Mouse (Mus musculus): ENCODE measurements around the gene Apeh.

Apeh gene

DNA sequence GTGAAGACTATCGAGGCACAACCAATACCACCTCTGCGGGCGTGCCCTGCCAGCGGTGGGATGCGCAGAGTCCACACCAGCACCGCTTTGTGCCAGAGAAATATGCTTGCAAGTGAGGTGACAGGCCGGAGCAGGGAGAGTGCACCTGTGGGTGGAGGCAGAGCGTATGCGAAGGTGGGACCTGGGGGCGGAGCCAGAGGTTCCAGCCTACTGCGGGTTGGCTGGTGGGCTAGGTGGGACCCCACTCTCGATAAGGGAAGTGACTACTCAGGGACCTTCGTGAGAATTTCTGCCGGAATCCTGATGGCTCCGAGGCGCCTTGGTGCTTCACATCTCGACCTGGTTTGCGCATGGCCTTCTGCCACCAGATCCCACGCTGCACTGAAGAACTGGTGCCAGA lies 11.9 kb downstream of the Apeh start:
- DNase-seq (ENCODE audit: low spot score in 2 of 2): no peak

GRCm38 (mm10) chr9:108080168-108080567 lies 14.2 kb downstream of the Apeh start, which contains the start of gene Mst1:
Gene Mst1 (plus strand): TSS chr9:108080436.
- no peak for DNase-seq (ENCODE audit: low spot score in 2 of 2)

DNA sequence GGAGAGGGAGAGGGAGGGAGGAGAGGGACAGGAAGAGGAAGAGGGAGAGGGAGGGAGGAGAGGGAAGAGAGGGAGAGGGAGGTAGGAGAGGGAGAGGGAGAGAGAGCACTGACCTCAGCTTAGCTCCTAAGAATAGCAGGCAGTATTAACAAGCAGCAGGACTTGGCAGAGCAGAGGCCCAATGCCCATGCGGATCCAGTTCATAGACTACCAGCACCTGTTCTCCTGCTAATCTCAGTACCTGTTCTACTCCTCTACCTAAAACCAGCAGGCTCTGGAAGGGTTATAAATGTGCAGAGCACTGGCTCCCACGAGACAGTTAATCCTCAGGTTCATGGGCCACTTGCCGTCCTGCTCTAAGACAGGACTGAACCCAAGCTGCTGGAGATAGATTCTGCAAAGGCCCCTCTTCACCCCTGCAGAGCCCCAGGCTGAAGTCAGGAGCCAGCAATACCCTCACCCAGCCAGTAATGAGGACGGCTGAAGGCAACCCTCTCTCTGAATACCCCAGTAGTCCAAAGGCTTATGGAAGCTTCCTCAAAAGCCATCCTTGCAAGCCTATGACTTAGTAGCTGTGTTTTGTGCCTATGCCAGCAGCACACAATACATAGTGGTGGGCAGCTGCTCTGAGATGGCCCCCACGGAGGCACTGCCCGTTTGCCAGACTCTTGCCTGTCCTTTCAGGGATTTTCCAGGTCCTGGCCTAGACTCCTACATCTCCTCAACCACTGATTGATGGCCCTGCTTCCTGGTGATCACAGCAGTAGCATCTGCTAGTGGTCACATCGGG lies 21.1 kb downstream of the Apeh start:
- DNase-seq (ENCODE audit: low spot score in 2 of 2): no peak

- no peak for DNase-seq (ENCODE audit: low spot score in 2 of 2)
Measured at GRCm38 (mm10) chr9:108072481-108072924, 21.9 kb downstream of the Apeh start.

DNA sequence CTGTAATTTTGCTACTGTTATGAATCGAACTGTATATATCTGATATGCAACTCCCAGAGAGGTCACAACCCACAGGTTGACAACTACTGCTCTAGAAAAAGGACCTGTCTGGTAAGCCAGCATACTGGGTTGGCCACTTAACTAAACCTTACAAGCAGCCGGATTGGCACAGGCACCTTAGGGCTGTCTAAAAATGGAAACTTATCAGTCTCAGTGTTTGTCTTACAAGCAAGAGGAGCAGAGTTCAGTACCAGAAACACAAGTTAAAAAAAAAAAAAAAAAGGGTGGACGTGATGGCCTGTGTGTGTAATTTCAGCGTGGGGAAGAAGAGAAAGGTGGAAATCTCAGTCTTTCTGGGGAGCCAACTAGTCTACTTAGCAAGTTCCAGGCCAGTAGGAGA lies 22.6 kb downstream of the Apeh start:
- no peak for DNase-seq (ENCODE audit: low spot score in 2 of 2)

GRCm38 (mm10) chr9:108069529-108069928 lies 24.9 kb downstream of the Apeh start:
- no peak for DNase-seq (ENCODE audit: low spot score in 2 of 2)

DNA sequence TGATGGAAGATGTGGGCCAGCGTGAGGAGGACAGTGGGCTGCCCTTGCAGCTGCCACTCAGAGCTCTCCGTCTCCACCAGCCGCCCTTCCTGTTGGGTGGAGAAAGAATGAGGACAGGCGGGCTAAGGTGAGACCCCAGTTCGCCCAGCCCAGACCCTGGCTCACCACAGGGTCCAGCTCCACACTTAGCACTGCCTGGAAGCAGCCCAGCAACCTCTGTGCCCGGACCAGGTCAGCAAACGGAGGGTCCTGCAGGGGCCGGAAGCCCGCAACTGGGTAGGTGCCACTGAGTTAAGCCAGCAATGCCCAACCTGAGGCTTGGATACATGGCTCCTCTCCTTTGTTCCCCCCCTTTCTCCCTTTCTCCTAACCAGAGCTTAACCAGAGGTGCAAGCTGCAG lies 25.4 kb downstream of the Apeh start:
- no peak for DNase-seq (ENCODE audit: low spot score in 2 of 2)

- DNase-seq (ENCODE audit: low spot score in 2 of 2): peak; percentile 71 to 78
Measured at GRCm38 (mm10) chr9:108067900-108068299, 26.5 kb downstream of the Apeh start.

DNA sequence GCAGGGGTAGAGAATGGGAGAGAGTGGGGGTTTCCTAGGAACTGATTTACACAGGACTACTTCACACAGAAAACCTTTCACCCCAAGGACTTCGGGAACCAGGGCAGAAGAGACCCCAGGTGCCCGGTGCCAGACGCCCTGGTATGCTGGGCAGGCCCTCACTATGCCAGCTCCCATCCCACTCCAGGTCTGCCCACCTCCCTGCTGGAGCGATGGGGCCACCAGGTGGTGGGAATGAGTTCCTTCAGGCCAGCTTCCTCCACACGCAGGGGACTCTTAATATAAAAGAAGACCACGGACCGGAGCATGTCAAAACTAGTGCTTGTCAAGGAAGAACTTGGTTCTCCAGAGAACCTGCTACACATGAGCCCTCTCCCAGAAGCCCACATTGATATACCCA lies 27.2 kb downstream of the Apeh start:
- DNase-seq (ENCODE audit: low spot score in 2 of 2): no peak

GRCm38 (mm10) chr9:108065491-108066011 lies 28.9 kb downstream of the Apeh start:
- peak in 1 of 2 experiments; percentile 48 for DNase-seq (ENCODE audit: low spot score in 2 of 2)

GRCm38 (mm10) chr9:108063361-108063760 lies 31.0 kb downstream of the Apeh start:
- DNase-seq (ENCODE audit: low spot score in 2 of 2): no peak

GRCm38 (mm10) chr9:108062142-108062541 lies 32.3 kb downstream of the Apeh start:
- DNase-seq (ENCODE audit: low spot score in 2 of 2): no peak

- no peak for DNase-seq (ENCODE audit: low spot score in 2 of 2)
Measured at GRCm38 (mm10) chr9:108058291-108058690, 36.1 kb downstream of the Apeh start.

GRCm38 (mm10) chr9:108057262-108057562 lies 37.2 kb downstream of the Apeh start:
- DNase-seq (ENCODE audit: low spot score in 2 of 2): no peak

DNA sequence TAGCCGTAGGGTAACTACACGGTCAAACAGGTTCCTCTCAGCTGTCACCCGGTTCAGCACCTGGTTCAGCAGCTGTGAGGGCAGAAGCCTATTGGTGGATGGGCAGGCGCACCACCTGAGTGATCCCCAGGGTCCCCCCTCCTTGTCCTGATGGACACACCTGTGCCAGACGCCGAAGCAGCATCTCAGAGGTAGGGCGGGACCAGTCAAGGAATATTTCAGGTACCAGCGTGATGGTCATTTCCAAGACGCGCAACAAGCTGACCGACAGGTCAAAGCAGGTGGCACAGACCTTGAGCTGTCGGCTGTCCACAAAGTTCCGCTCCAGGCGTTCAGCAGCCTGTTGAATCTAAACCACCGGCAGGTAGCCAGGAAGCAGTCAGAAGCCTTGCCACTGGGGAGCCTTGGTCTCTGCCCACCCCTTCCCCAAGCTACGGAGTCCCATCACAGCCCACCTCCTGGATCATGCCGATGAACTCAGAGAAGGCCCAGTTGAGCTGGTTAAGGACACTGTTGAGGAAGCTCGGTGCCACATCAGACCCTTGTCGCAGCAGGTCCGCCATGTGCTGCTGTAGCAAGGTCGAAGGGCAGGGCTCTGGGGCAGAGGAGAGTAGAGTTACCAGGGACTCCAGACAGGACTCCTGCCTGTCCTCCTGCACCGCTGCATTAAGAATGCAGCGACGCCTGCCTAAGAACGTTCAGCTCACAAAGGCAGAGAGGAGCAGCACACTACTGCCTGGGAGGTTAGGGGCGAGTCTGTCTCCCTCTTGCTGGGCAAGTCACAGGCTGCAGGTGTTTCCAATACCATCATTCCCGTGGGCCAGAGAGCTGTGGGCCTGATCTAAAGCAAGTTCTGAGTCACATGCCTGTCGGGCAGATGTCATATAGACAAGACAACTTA lies 37.8 kb downstream of the Apeh start:
- DNase-seq (ENCODE audit: low spot score in 2 of 2): no peak

DNA sequence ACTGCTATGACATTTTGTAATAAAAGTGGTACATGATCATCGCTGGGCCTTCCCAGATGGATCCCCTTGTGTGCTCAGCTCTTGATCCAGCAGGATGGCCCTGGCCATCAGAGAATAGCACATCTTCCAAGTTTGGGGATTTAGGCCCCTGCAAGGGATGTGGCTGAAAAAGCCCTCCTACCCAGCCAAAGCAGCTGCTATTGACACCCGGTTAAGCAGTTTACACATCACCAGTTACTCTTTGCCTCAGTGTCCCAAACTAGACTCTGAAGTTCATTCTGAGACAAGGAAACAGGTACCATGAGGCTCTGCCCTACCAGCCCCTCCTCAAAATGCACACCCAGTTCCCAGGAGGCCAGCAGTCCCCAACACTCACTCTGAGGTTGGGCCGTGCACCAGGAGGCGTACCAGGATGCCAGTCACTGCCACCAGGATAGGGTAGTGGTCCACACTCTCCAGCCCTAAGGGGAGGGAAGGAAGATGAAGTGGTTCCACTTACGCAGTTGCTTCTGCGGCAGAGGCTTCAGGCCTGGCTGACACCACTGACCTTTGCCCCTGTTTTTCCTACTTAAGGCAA lies 38.7 kb downstream of the Apeh start:
- DNase-seq (ENCODE audit: low spot score in 2 of 2): no peak

DNA sequence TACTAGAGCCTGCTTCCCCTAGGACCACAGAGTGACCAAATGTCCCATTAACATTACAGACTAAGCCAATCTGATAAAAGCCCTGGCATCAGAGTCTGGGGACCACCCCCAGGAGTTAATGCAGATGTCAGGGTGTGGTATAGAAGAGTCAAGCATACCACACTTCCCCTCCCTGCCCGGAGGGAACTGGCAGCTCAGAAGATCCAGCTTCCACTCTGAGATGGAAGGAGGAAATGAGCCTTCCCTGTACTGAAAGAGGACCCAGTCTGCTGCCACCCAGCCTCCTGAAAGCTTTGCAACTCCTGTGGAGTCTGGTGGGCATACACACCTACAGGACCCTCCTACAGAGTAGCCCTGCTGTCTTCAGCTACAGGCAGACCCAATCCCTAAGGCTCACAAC lies 39.3 kb downstream of the Apeh start:
- no peak for DNase-seq (ENCODE audit: low spot score in 2 of 2)

GRCm38 (mm10) chr9:108054331-108055040 lies 39.9 kb downstream of the Apeh start:
- DNase-seq (ENCODE audit: low spot score in 2 of 2): no peak

DNA sequence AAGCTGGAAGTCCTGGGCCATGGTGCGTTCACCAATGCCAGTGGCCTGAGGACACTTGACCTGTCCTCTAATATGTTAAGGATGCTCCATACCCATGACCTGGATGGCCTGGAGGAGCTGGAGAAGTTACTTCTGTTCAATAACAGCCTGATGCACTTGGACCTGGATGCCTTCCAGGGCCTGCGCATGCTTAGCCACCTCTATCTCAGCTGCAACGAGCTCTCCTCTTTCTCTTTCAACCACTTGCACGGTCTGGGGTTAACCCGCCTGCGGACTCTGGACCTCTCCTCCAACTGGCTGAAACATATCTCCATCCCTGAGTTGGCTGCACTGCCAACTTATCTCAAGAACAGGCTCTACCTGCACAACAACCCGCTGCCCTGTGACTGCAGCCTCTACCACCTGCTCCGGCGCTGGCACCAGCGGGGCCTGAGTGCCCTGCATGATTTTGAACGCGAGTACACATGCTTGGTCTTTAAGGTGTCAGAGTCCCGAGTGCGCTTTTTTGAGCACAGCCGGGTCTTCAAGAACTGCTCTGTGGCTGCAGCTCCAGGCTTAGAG lies 40.7 kb downstream of the Apeh start:
- DNase-seq (ENCODE audit: low spot score in 2 of 2): no peak

- DNase-seq (ENCODE audit: low spot score in 2 of 2): peak; percentile 92 to 97
Measured at GRCm38 (mm10) chr9:108052885-108053664, 41.3 kb downstream of the Apeh start, which contains the start of gene Amigo3. Gene Amigo3 (plus strand): TSS chr9:108053159.
